Mouse (Mus musculus) small intestine, adult 2 months (tissue): ENCODE data around the gene Btg3.

Source experiments
- CTCF ChIP-seq: fragments of 200-500 bp; IDR thresholded peaks from 2 replicates; pipeline ENCODE4 v1.5.1; 2012; ENCODE audit warnings: low read depth, mild to moderate bottlenecking, control low read depth, inconsistent platforms, low read length, moderate library complexity, mixed read lengths; ENCODE audit not compliant: insufficient replicate concordance, insufficient read length; ENCODE audit errors: extremely low read depth
- POLR2A ChIP-seq: fragments of 200-500 bp; IDR thresholded peaks from 2 replicates; pipeline ENCODE4 v1.6.1; 2012; ENCODE audit warnings: low read depth, mild to moderate bottlenecking, control low read depth, inconsistent platforms, low read length, moderate library complexity

DNA sequence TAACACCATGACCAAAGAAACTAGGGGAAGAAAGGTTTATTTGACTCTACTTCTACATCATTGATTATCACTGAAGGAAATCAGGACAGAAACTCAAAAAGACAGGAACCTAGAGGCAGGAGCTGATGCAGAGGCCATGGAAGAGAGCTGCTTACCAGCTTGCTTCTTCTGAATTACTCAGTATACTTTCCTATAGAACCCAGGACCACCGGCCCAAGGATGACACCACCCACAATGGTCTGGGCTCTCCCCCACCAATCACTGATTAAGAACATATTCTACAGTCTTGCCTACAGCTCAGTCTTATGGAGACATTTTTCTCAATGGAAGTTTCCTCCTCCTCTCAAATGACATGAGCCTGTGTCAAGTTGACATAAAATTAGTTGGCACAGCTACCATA is 82.9 kb downstream of the Btg3 start:
- TF ChIP-seq CTCF (no peak), POLR2A (no peak)
